ENCODE assay signal across 8 mouse cellular contexts in genomic region chr6:85588164-85588563, GRCm38 (mm10). TPM values are rescaled to one million over a fixed set of nuclear protein-coding genes. Genes with fewer than 3 reads are reported as not detected.
DNase-seq lines count a peak whose midpoint lies in the region; ATAC-seq and TF ChIP-seq lines count a peak whose summit lies in the region.

No protein-coding gene starts in this region.

- peak; percentile 5 for DNase-seq in gastrocnemius, postnatal 10 days
- DNase-seq in gastrocnemius, postnatal 4 days (ENCODE audit: low spot score in 2 of 2): no peak
- no peak for DNase-seq in testis, postnatal 10 days (ENCODE audit: low spot score)
- no peak for DNase-seq in limb, embryonic 14.5 days (ENCODE audit: low spot score)
- DNase-seq in urinary bladder, postnatal 4 days (ENCODE audit: low spot score in 2 of 2): no peak
- no peak for DNase-seq in frontal cortex, postnatal 14 days (ENCODE audit: low spot score in 2 of 2)

- H3K9me3 ChIP-seq in limb, embryonic 14.5 days (ENCODE audit: control insufficient read depth, low read length): no peaks in the 10 kb centered on the region
- no peaks in the 10 kb centered on the region for H3K9me3 ChIP-seq in stomach, embryonic 16.5 days (replicated peaks; ENCODE audit: control insufficient read depth, low read length)

- no peak for ATAC-seq in limb, embryonic 14.5 days (ENCODE audit: low FRiP score, low read depth)
- peak; percentile 6; the same call in 1 of the 2 replicates for ATAC-seq in stomach, embryonic 16.5 days (ENCODE audit: insufficient read depth, low FRiP score)

- H3K36me3 ChIP-seq in testis, adult 2 months (ENCODE audit: control insufficient read depth, insufficient read depth, low read length): no peaks in the 10 kb centered on the region
- no peaks in the 10 kb centered on the region for H3K36me3 ChIP-seq in limb, embryonic 14.5 days (ENCODE audit: control insufficient read depth, insufficient read depth, low read length)
- no peaks in the 10 kb centered on the region for H3K36me3 ChIP-seq in stomach, embryonic 16.5 days (ENCODE audit: control insufficient read depth, insufficient read depth, low read length)

- H3K4me2 ChIP-seq in limb, embryonic 14.5 days (replicated peaks; ENCODE audit: low read depth, low read length, severe bottlenecking): peak overlapping the region; percentile 58
- H3K4me2 ChIP-seq in stomach, embryonic 16.5 days (ENCODE audit: low read depth, low read length): peak overlapping the region; percentile 82

- under 1% methylated on average over 10 of the region's 10 CpGs for WGBS in limb, embryonic 14.5 days
- 0% methylated on average over 10 of the region's 10 CpGs for WGBS in stomach, embryonic 16.5 days

- H3K4me1 ChIP-seq in testis, adult 2 months (ENCODE audit: control insufficient read depth, insufficient read depth, low read length): peaks cover 2% of the 10 kb centered on the region; the same call in 1 of the 2 replicates
- H3K4me1 ChIP-seq in limb, embryonic 14.5 days (ENCODE audit: control insufficient read depth, insufficient read depth, low read length): peaks cover 21% of the 10 kb centered on the region
- peaks cover 7% of the 10 kb centered on the region for H3K4me1 ChIP-seq in stomach, embryonic 16.5 days (ENCODE audit: control insufficient read depth, insufficient read depth, low read length)

- H3K9ac ChIP-seq in limb, embryonic 14.5 days (ENCODE audit: low read depth, low read length, severe bottlenecking): peak overlapping the region; percentile 71
- H3K9ac ChIP-seq in stomach, embryonic 16.5 days (ENCODE audit: low read length): peak overlapping the region; percentile 89

- peak overlapping the region; percentile 97 for H3K4me3 ChIP-seq in testis, adult 2 months (ENCODE audit: control insufficient read depth, low read depth, low read length)
- peak overlapping the region; percentile 68 for H3K4me3 ChIP-seq in limb, embryonic 14.5 days (replicated peaks; ENCODE audit: low read length)
- H3K4me3 ChIP-seq in stomach, embryonic 16.5 days (replicated peaks; ENCODE audit: low read length): peak overlapping the region; percentile 95

- no peak for TF ChIP-seq CTCF in testis, adult 2 months (IDR thresholded peaks at IDR 0.05; ENCODE audit: control insufficient read depth, insufficient read depth, insufficient replicate concordance, low read depth, low read length)

- TF ChIP-seq POLR2A in testis, adult 2 months (IDR thresholded peaks at IDR 0.05; ENCODE audit: control insufficient read depth, low read depth, low read length): no peak
- TF ChIP-seq POLR2A in limb, embryonic 14.5 days (IDR thresholded peaks at IDR 0.05; ENCODE audit: borderline replicate concordance, extremely low read depth, insufficient read depth, insufficient read length): no peak

- H3K27me3 ChIP-seq in testis, adult 2 months (ENCODE audit: control insufficient read depth, insufficient read depth, low read length): no peaks in the 10 kb centered on the region
- H3K27me3 ChIP-seq in limb, embryonic 14.5 days (ENCODE audit: control insufficient read depth, insufficient read depth, low read length): no peaks in the 10 kb centered on the region
- H3K27me3 ChIP-seq in stomach, embryonic 16.5 days (ENCODE audit: control insufficient read depth, insufficient read depth, low read length): no peaks in the 10 kb centered on the region

- peak overlapping the region; percentile 98 for H3K27ac ChIP-seq in testis, adult 2 months (ENCODE audit: control insufficient read depth, insufficient read depth, low read depth, low read length)
- no peak overlapping the region for H3K27ac ChIP-seq in limb, embryonic 14.5 days (replicated peaks; ENCODE audit: low read depth, low read length)
- peak overlapping the region; percentile 73 for H3K27ac ChIP-seq in stomach, embryonic 16.5 days (ENCODE audit: low read length)

RNA-seq across cellular contexts. Expression of gene Alms1, which starts 0.8 kb away (rescaled TPM):
- 1 to 10 TPM; 2.1 to 3.3 TPM for total RNA-seq in gastrocnemius, postnatal 10 days (2021)
- total RNA-seq in gastrocnemius, postnatal 4 days (2021): 1 to 10 TPM; 6.1 to 6.5 TPM
- 11.6 and 13.5 TPM in 2 replicates for polyA plus RNA-seq in testis, adult 2 months (2012; rRNA removed)
- 4.7 and 4.9 TPM in 2 replicates for polyA plus RNA-seq in limb, embryonic 14.5 days (2012; rRNA removed)
- polyA plus RNA-seq in limb, embryonic 14.5 days (2014; fragmentation: Nextera tagmentation; extraction: Ambion mirVana): 4.5 and 6.2 TPM in 2 replicates
- 3.1 and 3.8 TPM in 2 replicates for polyA plus RNA-seq in stomach, embryonic 16.5 days (2015; fragmentation: Nextera tagmentation; extraction: Ambion mirVana)
